Mouse (Mus musculus): Measurements from ENCODE around the gene March8. TPM values are rescaled to one million over a fixed set of nuclear protein-coding genes. Genes with fewer than 3 reads are reported as not detected.

March8 gene
- polyA plus RNA-seq, 1 experiment: 38.8 TPM

- H3K36me3 ChIP-seq (ENCODE audit: control insufficient read depth, insufficient read depth): no peaks in the 10 kb centered on the region
- TF ChIP-seq CEBPB (IDR thresholded peaks at IDR 0.05; ENCODE audit: insufficient read depth, poor library complexity, severe bottlenecking) (no peak), SRF (IDR thresholded peaks at IDR 0.05; ENCODE audit: control insufficient read depth, insufficient read length, low read depth) (no peak), TCF12 (IDR thresholded peaks at IDR 0.05; ENCODE audit: insufficient read depth, poor library complexity, severe bottlenecking) (no peak), REST (IDR thresholded peaks at IDR 0.05; ENCODE audit: insufficient read depth, insufficient read length) (no peak), MAX (IDR thresholded peaks at IDR 0.05; ENCODE audit: low read depth) (no peak), MYOD1 (IDR thresholded peaks at IDR 0.05; ENCODE audit: control insufficient read depth in 1 of 3, insufficient read length in 2 of 3, low read depth in 2 of 3) (no peak), MYOG (IDR thresholded peaks at IDR 0.05; ENCODE audit: control insufficient read depth in 1 of 3, insufficient read depth in 1 of 3, insufficient read length in 2 of 3, low read depth in 2 of 3) (no peak), POLR2A (IDR thresholded peaks at IDR 0.05; ENCODE audit: insufficient read length, low read depth) (no peak), TCF3 (IDR thresholded peaks at IDR 0.05; ENCODE audit: insufficient read length, low read depth) (no peak)
- no peak overlapping the region for H3K4me2 ChIP-seq (ENCODE audit: low read depth)
Measured at GRCm38 (mm10) chr6:116356948-116357325, 19.1 kb downstream of the March8 start.

DNA sequence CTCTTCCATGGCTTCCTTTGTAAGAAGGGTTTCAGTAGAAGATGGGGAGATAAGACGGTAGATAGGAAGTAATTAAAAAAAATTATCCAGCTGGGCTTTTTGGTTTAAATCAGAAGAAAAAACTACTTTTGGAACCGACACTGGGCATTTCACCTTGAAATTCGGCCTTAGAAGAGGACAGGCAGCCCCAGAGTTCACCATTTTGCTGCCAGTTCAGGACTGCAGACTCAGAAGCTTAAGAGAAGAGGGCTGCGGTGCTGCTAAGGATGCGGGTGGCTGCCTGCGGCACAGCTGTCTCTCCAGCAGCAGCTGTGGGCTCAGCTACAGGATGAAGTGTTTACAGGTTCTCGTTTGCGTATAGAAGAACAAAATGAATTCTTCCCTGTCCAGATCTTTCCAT lies 20.2 kb downstream of the March8 start:
- no peak for TF ChIP-seq MYOG (IDR thresholded peaks at IDR 0.05; ENCODE audit: control insufficient read depth in 1 of 3, insufficient read depth in 1 of 3, insufficient read length in 2 of 3, low read depth in 2 of 3)
- TF ChIP-seq TCF12 (IDR thresholded peaks at IDR 0.05; ENCODE audit: insufficient read depth, poor library complexity, severe bottlenecking): no peak
- TF ChIP-seq MAX (IDR thresholded peaks at IDR 0.05; ENCODE audit: low read depth): no peak
- TF ChIP-seq POLR2AphosphoS2 (IDR thresholded peaks at IDR 0.05; ENCODE audit: insufficient read length, low read depth): no peak
- TF ChIP-seq POLR2A (IDR thresholded peaks at IDR 0.05; ENCODE audit: insufficient read length, low read depth): no peak
- TF ChIP-seq MYOD1 (IDR thresholded peaks at IDR 0.05; ENCODE audit: control insufficient read depth in 1 of 3, insufficient read length in 2 of 3, low read depth in 2 of 3): no peak
- no peak for TF ChIP-seq USF1 (IDR thresholded peaks at IDR 0.05; ENCODE audit: low read depth)
- no peak for TF ChIP-seq E2F4 (IDR thresholded peaks at IDR 0.05; ENCODE audit: insufficient read depth)
- TF ChIP-seq SRF (IDR thresholded peaks at IDR 0.05; ENCODE audit: control insufficient read depth, insufficient read length, low read depth): no peak
- TF ChIP-seq REST (IDR thresholded peaks at IDR 0.05; ENCODE audit: insufficient read depth, insufficient read length): no peak
- TF ChIP-seq TCF3 (IDR thresholded peaks at IDR 0.05; ENCODE audit: insufficient read length, low read depth): no peak
- TF ChIP-seq CEBPB (IDR thresholded peaks at IDR 0.05; ENCODE audit: insufficient read depth, poor library complexity, severe bottlenecking): no peak
- no peak overlapping the region for H3ac ChIP-seq (ENCODE audit: control insufficient read depth, insufficient read length)
- peaks cover 47% of the 10 kb centered on the region for H3K79me2 ChIP-seq (ENCODE audit: control insufficient read depth, insufficient read depth)
- H3K36me3 ChIP-seq (ENCODE audit: control insufficient read depth, insufficient read depth): no peaks in the 10 kb centered on the region
- no peaks in the 10 kb centered on the region for H3K27me3 ChIP-seq (ENCODE audit: control insufficient read depth, insufficient read depth, insufficient read length)
- no peak overlapping the region for H3K4me2 ChIP-seq (ENCODE audit: low read depth)
- no peak overlapping the region for H3K4me3 ChIP-seq

More at GRCm38 (mm10) chr6:116356948-116357325, 19.1 kb downstream of the March8 start:
- Histone ChIP-seq H3K27me3 (ENCODE audit: control insufficient read depth, insufficient read depth, insufficient read length) (no peaks in the 10 kb centered on the region), H3K4me3 (no peak overlapping the region), H3K79me2 (ENCODE audit: control insufficient read depth, insufficient read depth) (peaks cover 51% of the 10 kb centered on the region), H3ac (ENCODE audit: control insufficient read depth, insufficient read length) (no peak overlapping the region)

DNA sequence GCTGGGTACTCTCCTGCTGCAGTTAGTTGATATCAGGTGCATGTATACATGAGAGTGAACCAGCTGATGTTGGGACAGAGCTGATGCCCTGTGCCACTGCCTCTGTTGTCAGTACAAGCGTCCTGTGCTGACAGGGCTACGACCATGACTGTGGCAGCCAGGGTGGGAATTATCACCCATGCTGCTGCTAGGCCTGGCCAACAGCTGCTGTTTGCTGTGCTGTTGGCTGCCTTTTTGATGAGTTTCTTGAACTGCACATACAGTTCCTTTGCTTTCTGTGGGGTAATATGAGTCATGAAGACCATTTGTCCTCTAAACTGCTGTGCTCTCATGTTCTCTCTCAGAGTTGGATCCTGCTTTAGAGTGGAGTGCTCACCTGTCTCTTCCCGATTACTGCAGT lies 21.4 kb downstream of the March8 start:
- Histone ChIP-seq H3K4me3 (no peak overlapping the region), H3K27me3 (ENCODE audit: control insufficient read depth, insufficient read depth, insufficient read length) (no peaks in the 10 kb centered on the region), H3K36me3 (ENCODE audit: control insufficient read depth, insufficient read depth) (no peaks in the 10 kb centered on the region), H3K4me2 (ENCODE audit: low read depth) (no peak overlapping the region), H3K79me2 (ENCODE audit: control insufficient read depth, insufficient read depth) (peaks cover 46% of the 10 kb centered on the region), H3ac (ENCODE audit: control insufficient read depth, insufficient read length) (no peak overlapping the region)
- no peak for TF ChIP-seq SRF (IDR thresholded peaks at IDR 0.05; ENCODE audit: control insufficient read depth, insufficient read length, low read depth)
- no peak for TF ChIP-seq POLR2AphosphoS2 (IDR thresholded peaks at IDR 0.05; ENCODE audit: insufficient read length, low read depth)
- no peak for TF ChIP-seq POLR2A (IDR thresholded peaks at IDR 0.05; ENCODE audit: insufficient read length, low read depth)
- TF ChIP-seq REST (IDR thresholded peaks at IDR 0.05; ENCODE audit: insufficient read depth, insufficient read length): no peak
- no peak for TF ChIP-seq TCF12 (IDR thresholded peaks at IDR 0.05; ENCODE audit: insufficient read depth, poor library complexity, severe bottlenecking)
- no peak for TF ChIP-seq MYOD1 (IDR thresholded peaks at IDR 0.05; ENCODE audit: control insufficient read depth in 1 of 3, insufficient read length in 2 of 3, low read depth in 2 of 3)
- no peak for TF ChIP-seq CEBPB (IDR thresholded peaks at IDR 0.05; ENCODE audit: insufficient read depth, poor library complexity, severe bottlenecking)
- TF ChIP-seq TCF3 (IDR thresholded peaks at IDR 0.05; ENCODE audit: insufficient read length, low read depth): no peak
- TF ChIP-seq MYOG (IDR thresholded peaks at IDR 0.05; ENCODE audit: control insufficient read depth in 1 of 3, insufficient read depth in 1 of 3, insufficient read length in 2 of 3, low read depth in 2 of 3): no peak
- no peak for TF ChIP-seq MAX (IDR thresholded peaks at IDR 0.05; ENCODE audit: low read depth)
- TF ChIP-seq USF1 (IDR thresholded peaks at IDR 0.05; ENCODE audit: low read depth): no peak
- no peak for TF ChIP-seq E2F4 (IDR thresholded peaks at IDR 0.05; ENCODE audit: insufficient read depth)

- Histone ChIP-seq H3ac (ENCODE audit: control insufficient read depth, insufficient read length) (no peak overlapping the region), H3K4me3 (no peak overlapping the region), H3K79me2 (ENCODE audit: control insufficient read depth, insufficient read depth) (peaks cover 31% of the 10 kb centered on the region), H3K36me3 (ENCODE audit: control insufficient read depth, insufficient read depth) (no peaks in the 10 kb centered on the region), H3K4me2 (ENCODE audit: low read depth) (no peak overlapping the region), H3K27me3 (ENCODE audit: control insufficient read depth, insufficient read depth, insufficient read length) (no peaks in the 10 kb centered on the region)
- TF ChIP-seq TCF3 (IDR thresholded peaks at IDR 0.05; ENCODE audit: insufficient read length, low read depth): no peak
- TF ChIP-seq CEBPB (IDR thresholded peaks at IDR 0.05; ENCODE audit: insufficient read depth, poor library complexity, severe bottlenecking): no peak
- no peak for TF ChIP-seq SRF (IDR thresholded peaks at IDR 0.05; ENCODE audit: control insufficient read depth, insufficient read length, low read depth)
- TF ChIP-seq MYOD1 (IDR thresholded peaks at IDR 0.05; ENCODE audit: control insufficient read depth in 1 of 3, insufficient read length in 2 of 3, low read depth in 2 of 3): no peak
- TF ChIP-seq E2F4 (IDR thresholded peaks at IDR 0.05; ENCODE audit: insufficient read depth): no peak
- no peak for TF ChIP-seq TCF12 (IDR thresholded peaks at IDR 0.05; ENCODE audit: insufficient read depth, poor library complexity, severe bottlenecking)
- no peak for TF ChIP-seq POLR2A (IDR thresholded peaks at IDR 0.05; ENCODE audit: insufficient read length, low read depth)
- TF ChIP-seq USF1 (IDR thresholded peaks at IDR 0.05; ENCODE audit: low read depth): no peak
- TF ChIP-seq MAX (IDR thresholded peaks at IDR 0.05; ENCODE audit: low read depth): no peak
- no peak for TF ChIP-seq MYOG (IDR thresholded peaks at IDR 0.05; ENCODE audit: control insufficient read depth in 1 of 3, insufficient read depth in 1 of 3, insufficient read length in 2 of 3, low read depth in 2 of 3)
- TF ChIP-seq REST (IDR thresholded peaks at IDR 0.05; ENCODE audit: insufficient read depth, insufficient read length): no peak
- no peak for TF ChIP-seq POLR2AphosphoS2 (IDR thresholded peaks at IDR 0.05; ENCODE audit: insufficient read length, low read depth)
Measured at GRCm38 (mm10) chr6:116361463-116361862, 23.6 kb downstream of the March8 start.

Data from myocyte (in vitro differentiated cells).